In genomic region chr12:102283483-102284266, GRCm38 (mm10) we compare ENCODE assay signal across 8 mouse cellular contexts. TPM values are rescaled to one million over a fixed set of nuclear protein-coding genes. Genes with fewer than 3 reads are reported as not detected.
A peak's percentile ranks its signal among the peaks of the same experiment; 100 is the strongest.
DNase-seq lines count a peak whose midpoint lies in the region; ATAC-seq and TF ChIP-seq lines count a peak whose summit lies in the region.

No protein-coding gene starts in this region.

- ATAC-seq in lung, embryonic 16.5 days (ENCODE audit: low read depth) = peak; percentile 62

- TF ChIP-seq POLR2A in cortical plate, adult 2 months (IDR thresholded peaks at IDR 0.05; ENCODE audit: extremely low read depth, insufficient read depth, low read length) = no peak

- peak overlapping the region; percentile 94 for H3K4me2 ChIP-seq in lung, embryonic 16.5 days (ENCODE audit: low read depth, low read length)

- H3K27me3 ChIP-seq in lung, embryonic 16.5 days (ENCODE audit: control insufficient read depth, insufficient read depth, low read depth, low read length) = no peaks in the 10 kb centered on the region; the same call in 1 of the 2 replicates

- DNase-seq in cerebellum, adult 9-11 months = peak; percentile 20
- no peak for DNase-seq in cerebellum, adult 9-10 months
- peak; percentile 80 to 82 for DNase-seq in heart, adult 9 months (ENCODE audit: low spot score in 2 of 2)
- DNase-seq in kidney, adult 8-10 months = peak; percentile 78 to 81
- peak; percentile 87 for DNase-seq in testis, postnatal 10 days (ENCODE audit: low spot score)
- DNase-seq in natural killer cell, adult 2 months (ENCODE audit: low spot score in 2 of 2) = no peak

- H3K36me3 ChIP-seq in lung, embryonic 16.5 days (ENCODE audit: control insufficient read depth, insufficient read depth, low read length) = no peaks in the 10 kb centered on the region

- H3K9ac ChIP-seq in lung, embryonic 16.5 days (ENCODE audit: low read length) = peak overlapping the region; percentile 90

- 1% methylated on average over 23 of the region's 24 CpGs for WGBS in lung, embryonic 16.5 days

- H3K9me3 ChIP-seq in lung, embryonic 16.5 days (ENCODE audit: control insufficient read depth, low read length) = peaks cover under 1% of the 10 kb centered on the region; the same call in 1 of the 2 replicates

- peak overlapping the region; percentile 54 for H3K4me3 ChIP-seq in cortical plate, adult 2 months (ENCODE audit: insufficient read depth, low read length)
- H3K4me3 ChIP-seq in lung, embryonic 16.5 days (ENCODE audit: low read length) = peak overlapping the region; percentile 71

- no peaks in the 10 kb centered on the region for H3K4me1 ChIP-seq in cortical plate, adult 2 months (ENCODE audit: control insufficient read depth, insufficient read depth, low read length)
- H3K4me1 ChIP-seq in lung, embryonic 16.5 days (replicated peaks; ENCODE audit: control insufficient read depth, insufficient read depth, low read length) = peaks cover 43% of the 10 kb centered on the region

- no peak for TF ChIP-seq CTCF in cortical plate, adult 2 months (IDR thresholded peaks at IDR 0.05; ENCODE audit: extremely low read depth, insufficient read depth, low read length)

- H3K27ac ChIP-seq in cortical plate, adult 2 months (ENCODE audit: insufficient read depth, low read length) = peak overlapping the region; percentile 22; the same call in 1 of the 2 replicates
- peak overlapping the region; percentile 86 for H3K27ac ChIP-seq in lung, embryonic 16.5 days (ENCODE audit: low read length)

RNA-seq across cellular contexts. Expression of gene Rin3, which starts 0.8 kb away (rescaled TPM):
- polyA plus RNA-seq in cortical plate, adult 2 months (2012; rRNA removed) = 1.4 and 1.7 TPM in 2 replicates
- 16.4 and 16.7 TPM in 2 replicates for polyA plus RNA-seq in lung, embryonic 16.5 days (2015; fragmentation: Nextera tagmentation; extraction: Ambion mirVana)

Comparison
In these comparisons a context has a peak if more than half of its experiments do, and no peak if none do; other contexts are left out.
1. DNase-seq: peak in cerebellum, adult 9-11 months (single experiment), heart, adult 9 months (2 of 2), kidney, adult 8-10 months (2 of 2) and testis, postnatal 10 days (single experiment); none in cerebellum, adult 9-10 months (single experiment) and natural killer cell, adult 2 months (0 of 2).